Mouse (Mus musculus): ENCODE data around the gene Blvrb.

Blvrb gene

GRCm38 (mm10) chr7:27448421-27449206 lies 836 bp downstream of the Blvrb start:
- DNase-seq (ENCODE audit: extremely low read depth, low read depth), result peak; percentile 66

DNA sequence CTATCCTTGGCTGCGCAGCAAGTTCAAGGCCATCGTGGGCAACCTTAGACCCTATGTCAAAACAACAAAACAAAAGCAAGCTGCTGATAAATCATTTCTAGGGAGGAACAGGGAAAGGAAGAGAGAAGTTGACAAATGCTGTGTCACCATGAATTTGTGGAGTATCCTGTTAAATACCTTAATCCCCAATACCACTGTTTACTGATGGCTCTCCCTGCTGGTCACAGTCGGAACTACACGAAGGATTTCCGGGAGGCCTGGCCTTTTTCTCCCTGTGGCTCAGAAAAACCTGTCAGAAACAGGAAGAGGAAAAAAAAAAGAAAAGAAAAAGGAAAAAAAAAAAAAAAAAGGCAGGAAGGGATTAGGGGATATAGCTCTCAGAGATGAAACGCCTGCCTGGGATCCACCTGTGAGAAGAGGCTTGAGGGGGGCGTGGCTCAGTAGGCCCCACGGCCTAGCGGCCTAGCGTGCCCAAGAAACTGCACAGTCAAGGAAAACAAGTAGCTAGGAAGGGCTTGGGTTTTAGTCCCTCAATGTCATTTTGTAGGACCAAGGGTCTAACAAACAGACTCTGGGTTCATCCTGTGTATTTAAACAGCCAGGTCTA lies 1.6 kb downstream of the Blvrb start:
- peak; percentile 85 for DNase-seq (ENCODE audit: extremely low read depth, low read depth)

- peak; percentile 27 for DNase-seq (ENCODE audit: extremely low read depth, low read depth)
These were observed 3.6 kb downstream of the Blvrb start for GRCm38 (mm10) chr7:27451359-27451758.

- DNase-seq (ENCODE audit: extremely low read depth, low read depth), result no peak
These were observed 4.5 kb downstream of the Blvrb start for GRCm38 (mm10) chr7:27452206-27452770.

- peak; percentile 78 for DNase-seq (ENCODE audit: extremely low read depth, low read depth)
These were observed 6.8 kb downstream of the Blvrb start for GRCm38 (mm10) chr7:27454461-27455121.

DNA sequence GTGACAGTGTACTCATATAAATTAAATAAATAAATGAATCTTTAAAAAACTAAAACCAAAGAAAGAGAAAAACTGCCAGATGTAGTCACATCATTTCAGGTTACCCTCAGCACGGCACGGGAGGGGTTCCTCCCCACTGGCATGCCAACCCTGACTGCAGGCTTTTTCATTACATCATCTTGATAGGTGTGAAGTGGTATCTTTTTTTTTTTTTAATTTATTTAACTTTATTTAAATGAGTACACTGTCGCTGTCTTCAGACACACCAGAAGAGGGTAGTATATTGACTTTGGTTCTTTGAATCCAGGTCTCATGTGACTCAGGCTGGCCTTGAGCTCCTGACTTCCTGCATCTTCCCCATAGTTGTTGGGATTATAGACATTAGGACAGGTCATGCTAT lies 7.5 kb downstream of the Blvrb start:
- peak; percentile 16 for DNase-seq (ENCODE audit: extremely low read depth, low read depth)

DNA sequence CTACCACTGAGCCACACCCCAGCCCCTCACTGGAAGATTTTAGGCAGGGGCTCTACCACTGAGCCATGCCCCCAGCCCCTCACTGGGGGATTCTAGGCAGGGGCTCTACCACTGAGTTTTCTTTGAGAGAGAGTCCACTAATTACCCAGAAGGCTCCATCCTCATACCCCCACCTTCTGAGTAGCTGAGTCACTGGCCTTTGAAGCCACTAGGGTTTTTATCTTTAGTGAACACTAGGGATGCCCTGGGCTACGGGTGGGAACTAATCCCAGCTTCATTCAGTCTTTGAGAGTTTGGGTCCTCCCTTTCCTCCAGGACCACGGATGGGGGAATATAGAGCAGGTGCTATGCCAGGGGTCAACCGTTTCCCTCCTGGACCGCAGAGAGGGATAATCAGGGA lies 10.8 kb downstream of the Blvrb start:
- DNase-seq (ENCODE audit: extremely low read depth, low read depth), result no peak

- no peak for DNase-seq (ENCODE audit: extremely low read depth, low read depth)
These were observed 11.9 kb downstream of the Blvrb start for GRCm38 (mm10) chr7:27459640-27460039.

DNA sequence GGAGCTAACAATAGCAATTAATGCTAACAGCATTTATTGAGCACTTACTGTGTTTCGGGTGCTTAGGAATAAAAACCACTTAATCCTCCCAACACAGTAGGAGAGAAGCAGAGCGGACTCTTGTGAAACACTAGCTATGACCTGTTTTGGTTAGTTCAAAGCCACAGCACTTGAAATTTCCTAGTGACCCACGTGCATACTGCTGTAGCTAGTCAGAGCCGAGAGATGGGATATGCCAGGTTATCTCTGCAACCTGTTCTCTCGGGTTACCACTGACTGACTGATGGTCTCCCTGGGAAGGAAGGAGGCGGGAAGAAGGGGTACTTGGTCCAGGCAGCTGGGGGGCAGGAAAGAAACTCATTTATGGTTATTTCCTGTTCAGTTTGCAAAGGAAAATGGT lies 12.7 kb downstream of the Blvrb start:
- DNase-seq (ENCODE audit: extremely low read depth, low read depth), result no peak

GRCm38 (mm10) chr7:27467648-27468047 lies 19.9 kb downstream of the Blvrb start:
- no peak for DNase-seq (ENCODE audit: extremely low read depth, low read depth)

- DNase-seq (ENCODE audit: extremely low read depth, low read depth), result no peak
These were observed 23.8 kb downstream of the Blvrb start for GRCm38 (mm10) chr7:27471390-27472120.

GRCm38 (mm10) chr7:27472596-27472995 lies 24.8 kb downstream of the Blvrb start:
- DNase-seq (ENCODE audit: extremely low read depth, low read depth), result peak; percentile 43

DNA sequence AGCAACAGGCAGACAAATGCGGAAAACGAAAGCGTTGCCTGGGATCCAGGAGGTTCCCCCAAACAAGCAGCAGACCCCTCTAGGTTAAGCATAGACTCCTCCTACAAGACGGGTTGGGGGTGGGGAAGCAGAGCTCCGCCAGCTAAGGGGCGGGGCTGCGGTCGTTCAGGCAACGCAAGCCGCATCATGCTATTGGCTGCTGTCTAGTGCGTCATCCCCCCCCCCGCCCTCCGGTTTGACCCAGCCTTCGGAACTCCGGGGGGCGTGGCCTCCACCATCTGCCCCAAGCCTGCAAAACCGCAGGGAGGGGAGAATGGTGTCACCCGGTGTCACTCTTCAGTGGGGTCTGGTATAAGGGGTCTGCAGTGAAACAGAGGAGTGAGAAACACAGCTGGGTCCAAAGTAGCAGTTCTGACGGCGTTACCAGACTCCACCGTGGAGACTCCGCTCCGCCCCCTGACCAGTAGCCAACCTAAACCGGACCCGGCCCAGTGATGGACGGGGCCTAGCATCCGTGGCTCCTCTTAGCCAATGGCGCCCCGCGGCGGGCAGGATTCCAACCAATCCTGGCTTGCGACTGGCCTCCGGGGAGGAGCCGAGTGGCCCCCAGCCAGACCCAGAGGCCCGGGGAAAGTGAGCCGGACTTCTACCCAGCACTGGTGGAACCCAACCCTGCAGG lies 25.5 kb downstream of the Blvrb start, which contains the start of gene Sertad3:
TSS of gene Sertad3 (plus strand) at position 613 of the 679 bp plus-strand sequence.
- DNase-seq (ENCODE audit: extremely low read depth, low read depth), result peak; percentile 89

- peak; percentile 37 for DNase-seq (ENCODE audit: extremely low read depth, low read depth)
These were observed 26.2 kb downstream of the Blvrb start for GRCm38 (mm10) chr7:27473835-27474489.

DNA sequence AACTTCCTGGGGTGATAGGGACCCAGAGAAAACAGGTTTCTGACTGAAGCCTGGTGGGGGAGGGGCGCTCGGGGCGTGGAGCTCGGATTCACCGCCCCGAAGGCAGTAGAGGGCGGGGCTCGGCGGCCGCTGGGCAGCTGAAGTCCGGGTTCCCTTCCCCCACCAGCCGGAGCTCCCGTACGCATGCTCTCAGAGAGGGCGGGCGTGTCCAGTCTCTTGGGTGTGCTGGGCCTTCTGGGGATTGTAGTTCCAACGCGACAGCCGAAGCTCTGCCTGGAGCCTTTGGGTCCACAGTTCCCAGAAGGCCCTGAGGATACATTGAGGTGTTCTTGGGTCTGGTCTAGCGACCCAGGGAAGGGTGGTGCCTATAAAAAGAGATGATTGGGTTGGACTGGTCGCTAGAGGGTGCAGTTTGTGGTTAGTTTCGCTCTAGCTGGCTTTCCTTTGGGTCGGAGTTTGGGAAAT lies 26.7 kb downstream of the Blvrb start:
- DNase-seq (ENCODE audit: extremely low read depth, low read depth), result peak; percentile 98

DNA sequence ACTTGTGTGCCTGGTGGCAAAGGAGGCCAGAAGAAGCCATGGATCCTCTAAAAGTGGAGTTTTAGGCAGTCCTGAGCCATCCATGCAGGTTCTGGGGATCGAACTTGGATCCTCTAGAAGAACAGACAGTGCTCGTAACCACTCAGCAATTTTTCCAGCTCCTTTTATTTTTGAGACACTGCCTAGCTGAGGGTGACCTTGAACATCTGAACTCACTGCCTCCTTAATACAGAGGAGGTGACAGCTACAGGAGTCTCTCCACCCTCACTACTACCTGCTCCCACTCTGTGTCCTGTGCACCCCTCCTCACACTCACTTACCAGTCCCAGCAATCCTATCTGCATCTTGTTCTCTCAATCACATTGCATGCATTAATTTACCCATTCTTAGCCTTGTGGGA lies 27.8 kb downstream of the Blvrb start:
- DNase-seq (ENCODE audit: extremely low read depth, low read depth), result no peak

GRCm38 (mm10) chr7:27476098-27476635 lies 28.4 kb downstream of the Blvrb start:
- DNase-seq (ENCODE audit: extremely low read depth, low read depth), result no peak

GRCm38 (mm10) chr7:27478561-27478960 lies 30.8 kb downstream of the Blvrb start:
- DNase-seq (ENCODE audit: extremely low read depth, low read depth), result no peak

DNA sequence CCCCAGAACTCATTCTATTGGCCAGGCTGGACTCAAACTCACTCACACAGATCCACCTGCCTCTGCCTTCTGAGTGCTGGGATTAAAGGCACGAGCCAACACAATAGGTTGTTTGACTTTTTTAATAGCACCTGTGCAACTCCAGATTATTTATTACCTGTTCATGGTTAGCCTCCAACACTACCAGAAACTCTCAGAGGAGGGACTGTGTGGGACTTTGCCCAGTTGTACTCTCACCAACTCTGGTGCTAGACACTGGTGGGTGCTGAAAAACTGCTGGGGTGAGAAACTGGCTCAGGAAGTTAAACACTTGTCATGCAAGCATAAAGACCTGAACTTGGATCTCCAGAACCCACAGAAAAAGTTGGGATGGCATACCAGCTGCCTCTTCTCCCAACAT lies 32.0 kb downstream of the Blvrb start:
- no peak for DNase-seq (ENCODE audit: extremely low read depth, low read depth)

- DNase-seq (ENCODE audit: extremely low read depth, low read depth), result no peak
These were observed 32.7 kb downstream of the Blvrb start for GRCm38 (mm10) chr7:27480506-27480905.

All from MEL-GATA-1-ER (cell line).